In genomic region chr2:131909683-131910572, GRCm38 (mm10) we compare ENCODE assay signal across 8 mouse cellular contexts. TPM values are rescaled to one million over a fixed set of nuclear protein-coding genes. Genes with fewer than 3 reads are reported as not detected.
DNase-seq lines count a peak whose midpoint lies in the region; ATAC-seq and TF ChIP-seq lines count a peak whose summit lies in the region.

Gene Prnp, plus strand, starts transcription at chr2:131909928.
Gene Prn, plus strand, starts transcription at chr2:131909957.

- peak within 1 kb of the TSS; percentile 97 for H3K27ac ChIP-seq in hindbrain, embryonic 13.5 days

- TF ChIP-seq CTCF in Patski (IDR thresholded peaks at IDR 0.05) = no peak

- no peaks in the 10 kb centered on the region for H3K36me3 ChIP-seq in hindbrain, embryonic 13.5 days

- in situ Hi-C loops in Patski (cut with MboI; ENCODE audit: low pct_unique_long_range_greater_than_20kb) = no loop called here

- H3K27me3 ChIP-seq in Patski = no peaks in the 10 kb centered on the region
- H3K27me3 ChIP-seq in hindbrain, embryonic 13.5 days = no peaks in the 10 kb centered on the region

- POLR2A ChIA-PET in Patski (lab: Charles Lee) = no interaction called here

- peaks cover 33% of the 10 kb centered on the region for H3K4me1 ChIP-seq in hindbrain, embryonic 13.5 days (replicated peaks)

- H3K4me2 ChIP-seq in hindbrain, embryonic 13.5 days = peak within 1 kb of the TSS; percentile 66

- DNase-seq in Patski (ENCODE audit: low read depth, low spot score) = peak; percentile 56
- DNase-seq in cerebellum, postnatal 14 days = peak; percentile 97 to 98
- peak; percentile 78 to 85 for DNase-seq in frontal cortex, postnatal 14 days (ENCODE audit: low spot score in 2 of 2)
- peak; percentile 90 to 91 for DNase-seq in layer of hippocampus, postnatal 25 days (ENCODE audit: extremely low spot score in 1 of 2, low spot score in 1 of 2)
- DNase-seq in lung, postnatal 25 days (ENCODE audit: low spot score) = peak; percentile 91
- peak; percentile 92 for DNase-seq in retina, embryonic 14.5 days (ENCODE audit: low spot score)
- peak; percentile 97 for DNase-seq in thymus, postnatal 4 days

- peak; percentile 90 for ATAC-seq in Patski
- peak; percentile 93 for ATAC-seq in hindbrain, embryonic 13.5 days (ENCODE audit: low FRiP score)

- peak within 1 kb of the TSS; percentile 91 for H3K9ac ChIP-seq in hindbrain, embryonic 13.5 days

- H3K4me3 ChIP-seq in hindbrain, embryonic 13.5 days = peak within 1 kb of the TSS; percentile 74

- WGBS in hindbrain, embryonic 13.5 days = 3% methylated on average over 52 of the region's 52 CpGs

- CTCF ChIA-PET in Patski (lab: Charles Lee) = interaction anchor here (2.0 kb wide), 1 partner anchor 82 kb away, joined by 6 read pairs; no protein-coding TSS in a partner anchor

- no peaks in the 10 kb centered on the region for H3K9me3 ChIP-seq in hindbrain, embryonic 13.5 days

RNA-seq across cellular contexts. Expression of gene Prnp, which starts in this region (rescaled TPM):
- 148 TPM for polyA plus RNA-seq in Patski (2021)
- 113 and 118 TPM in 2 replicates for polyA plus RNA-seq in hindbrain, embryonic 13.5 days (2015; fragmentation: Nextera tagmentation; extraction: Ambion mirVana)
- total RNA-seq in layer of hippocampus, postnatal 25 days (2021) = 1,000 to 10,000 TPM in 1 of 2 experiments, 100 to 1,000 TPM in 1; 896 to 1,055 TPM

RNA-seq across cellular contexts. Expression of gene Prn, which starts in this region (rescaled TPM):
- not detected for polyA plus RNA-seq in Patski (2021)
- not detected in 2 replicates for polyA plus RNA-seq in hindbrain, embryonic 13.5 days (2015; fragmentation: Nextera tagmentation; extraction: Ambion mirVana)
- not detected for total RNA-seq in layer of hippocampus, postnatal 25 days (2021)

Comparison
In these comparisons a context has a peak if more than half of its experiments do, and no peak if none do; other contexts are left out.
1. Peak in every context shown above with its lines: DNase-seq, ATAC-seq, H3K4me3 ChIP-seq and H3K27ac ChIP-seq.